Mouse (Mus musculus) thymus, postnatal 0 days (tissue): ENCODE measurements around the gene Cuta. TPM values are rescaled to one million over a fixed set of nuclear protein-coding genes. Genes with fewer than 3 reads are reported as not detected.
A peak's percentile ranks its signal among the peaks of the same experiment; 100 is the strongest.
"Not testable (repeated sequence)": the region's sequence is repeated elsewhere in the genome, so short reads cannot be mapped to it uniquely, and the experiment has no call there.

Experiments
- DNase-seq: peaks from one replicate; pipeline ENCODE4 v3.0.0-alpha.2; 2015; ENCODE audit warnings: low spot score
- polyA plus RNA-seq: library from polyadenylated mRNA; unstranded; fragments of >200 nt; fragmentation: Nextera tagmentation; extraction: Ambion mirVana; gene quantifications from 2 replicates; pipeline ENCODE4 v1.2.1, GENCODE M21; 2015

Gene Cuta
- polyA plus RNA-seq, 1 experiment from 2014 or later, result 237 TPM

DNA sequence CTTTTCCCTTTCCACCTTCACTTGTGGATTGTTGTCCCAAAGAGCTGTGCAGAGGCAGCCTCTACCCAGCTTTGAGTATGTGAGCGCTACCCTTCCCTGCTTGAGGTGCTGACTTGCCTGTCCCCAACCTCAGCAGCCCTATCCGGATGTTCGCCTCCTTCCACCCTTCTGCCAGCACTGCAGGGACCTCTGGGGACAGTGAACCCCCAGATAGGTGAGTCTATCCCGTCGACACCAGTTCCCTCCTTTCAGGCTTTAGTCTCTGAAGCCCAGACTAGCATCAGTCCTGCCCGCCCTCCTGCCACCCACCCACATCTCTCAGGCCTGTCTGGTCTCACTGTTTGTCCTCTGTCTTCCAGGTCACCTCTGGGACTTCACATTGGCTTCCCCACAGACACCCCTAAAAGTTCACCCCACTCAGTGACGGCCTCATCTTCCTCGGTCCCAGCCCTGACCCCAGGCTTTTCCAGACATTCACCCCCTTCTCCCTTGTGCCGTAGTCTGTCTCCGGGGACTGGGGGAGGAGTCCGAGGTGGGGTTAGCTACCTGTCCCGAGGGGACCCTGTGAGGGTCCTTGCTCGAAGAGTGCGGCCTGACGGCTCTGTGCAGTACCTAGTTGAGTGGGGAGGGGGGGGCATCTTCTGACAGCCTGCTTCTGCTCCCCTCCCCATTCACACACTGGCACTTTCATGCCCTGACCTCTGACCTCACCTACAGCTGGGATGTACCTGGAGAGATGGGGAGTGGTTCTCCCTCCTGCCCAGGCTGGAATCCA is 2.3 kb downstream of the Cuta start:
- no peak for DNase-seq

DNA sequence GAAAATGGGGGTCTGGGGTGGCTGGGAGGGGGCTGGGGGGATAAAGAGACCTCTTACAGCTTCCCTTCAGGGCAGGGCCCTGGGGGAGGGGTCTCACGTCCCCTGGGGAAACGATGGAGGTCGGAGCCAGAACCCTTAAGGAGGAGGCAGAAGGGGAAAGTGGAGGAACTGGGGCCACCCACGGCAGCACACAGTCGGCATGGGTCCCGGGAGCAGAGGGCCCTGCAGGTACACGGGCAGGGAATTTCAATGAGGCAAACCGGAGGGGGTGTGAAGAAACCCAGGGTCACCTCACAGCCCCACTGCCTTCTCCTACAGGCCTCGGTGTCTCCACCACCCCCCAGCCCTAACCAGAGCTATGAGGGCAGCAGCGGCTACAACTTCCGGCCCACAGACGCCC is 2.9 kb downstream of the Cuta start:
- no peak for DNase-seq

DNA sequence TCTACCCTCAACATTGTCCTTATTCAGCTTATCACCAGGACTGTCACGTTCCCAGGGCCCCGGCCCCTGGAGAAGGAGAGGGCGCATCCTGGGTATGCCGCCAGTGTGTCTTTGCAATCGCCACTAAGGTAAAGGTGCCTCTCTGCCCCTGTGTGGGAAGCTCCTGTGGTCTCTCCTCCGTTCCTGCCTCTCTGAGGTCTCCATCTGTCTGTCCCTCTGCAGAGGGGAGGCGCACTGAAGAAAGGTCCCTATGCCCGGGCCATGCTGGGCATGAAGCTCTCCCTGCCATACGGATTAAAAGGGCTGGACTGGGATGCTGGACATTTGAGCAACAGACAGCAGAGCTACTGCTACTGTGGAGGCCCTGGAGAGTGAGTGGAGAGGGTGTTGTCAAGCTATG is 4.3 kb downstream of the Cuta start:
- no peak for DNase-seq

DNA sequence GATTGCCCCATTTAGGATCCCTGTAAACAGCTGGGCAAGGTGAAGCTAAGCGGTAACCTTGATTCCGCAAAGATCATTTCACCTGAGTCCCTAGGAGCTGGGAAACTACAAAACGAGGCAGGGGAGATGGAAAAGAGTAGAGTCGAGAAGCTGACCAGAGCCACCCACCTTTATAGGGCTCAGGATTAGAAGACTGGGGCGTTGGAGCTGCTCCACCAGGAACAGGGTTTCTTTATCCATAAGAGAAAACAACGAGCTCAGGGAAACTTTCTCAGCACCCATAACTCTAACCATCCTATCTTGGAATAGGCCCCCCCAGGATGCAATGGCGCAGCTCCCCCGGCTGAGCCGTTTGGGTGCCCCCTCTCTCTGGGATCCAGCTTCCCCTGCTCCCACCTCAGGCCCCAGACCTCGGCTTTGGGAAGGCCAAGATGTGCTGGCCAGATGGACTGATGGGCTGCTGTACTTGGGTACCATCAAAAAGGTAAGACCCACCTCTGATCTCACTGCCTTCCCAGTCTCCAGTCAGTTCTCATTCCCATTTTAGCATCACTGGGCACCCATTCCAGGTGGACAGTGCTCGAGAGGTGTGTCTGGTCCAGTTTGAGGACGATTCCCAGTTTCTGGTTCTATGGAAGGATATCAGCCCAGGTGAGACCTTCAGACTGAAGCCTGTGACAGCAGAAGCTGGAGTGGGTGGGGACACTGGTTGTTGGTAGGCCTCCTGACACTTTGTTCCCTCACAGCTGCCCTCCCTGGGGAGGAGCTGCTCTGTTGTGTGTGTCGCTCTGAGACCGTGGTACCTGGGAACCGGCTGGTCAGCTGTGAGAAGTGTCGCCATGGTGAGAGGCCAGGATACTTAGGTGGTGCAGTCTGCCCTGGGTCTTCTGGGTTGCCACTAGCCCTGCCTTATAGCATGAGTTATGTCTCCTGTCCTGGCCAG is 5.2 kb downstream of the Cuta start:
- no peak for DNase-seq

DNA sequence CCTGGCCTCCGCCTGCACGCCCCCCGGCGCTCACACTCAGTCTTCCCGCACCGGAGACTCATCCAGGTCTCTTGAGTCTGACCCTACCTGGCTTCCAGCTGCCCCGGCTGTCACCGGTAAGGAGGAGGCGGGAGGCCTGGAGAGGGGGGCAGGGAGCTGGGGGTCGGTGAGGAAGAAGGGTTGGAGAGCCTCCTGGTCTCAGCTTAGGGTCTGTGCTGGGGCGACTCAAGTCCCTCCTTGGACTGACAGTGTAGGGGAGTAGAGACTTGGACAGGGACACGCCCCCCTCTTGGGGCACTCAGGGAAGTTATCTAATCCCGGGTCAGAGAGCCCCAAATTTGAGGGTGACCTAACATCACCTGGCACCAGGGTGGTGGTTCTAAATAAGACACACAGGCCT is 6.0 kb downstream of the Cuta start:
- DNase-seq, result no peak

DNA sequence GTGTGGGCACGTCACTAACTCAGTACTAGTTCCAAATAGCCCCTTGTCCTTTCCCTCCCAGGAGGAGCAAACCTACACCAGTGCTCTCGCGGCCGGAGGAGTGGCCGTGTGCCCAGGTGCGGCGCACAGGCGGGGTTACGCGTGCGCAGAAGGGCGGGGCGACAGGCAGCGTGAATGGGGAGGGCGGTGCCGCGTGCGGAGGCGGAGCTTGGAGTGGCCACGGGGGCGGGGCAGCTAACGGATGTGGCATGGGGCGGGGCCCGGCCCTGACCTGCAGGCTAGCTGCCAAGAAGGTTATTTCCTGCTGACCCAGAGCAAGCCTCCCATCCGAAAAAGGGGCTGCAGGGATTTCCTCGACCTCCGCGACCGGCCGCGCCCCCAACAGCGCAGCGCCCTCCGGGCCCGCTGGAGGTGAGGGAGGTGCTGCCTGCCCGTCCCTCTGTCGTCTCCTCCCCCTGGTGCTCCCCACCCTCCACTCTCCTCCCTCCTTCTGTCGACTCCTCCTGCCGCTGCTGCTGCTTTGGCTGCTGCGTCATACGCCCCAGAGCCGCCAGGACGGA is 6.5 kb downstream of the Cuta start, which contains the start of gene Phf1:
TSS of gene Phf1 (plus strand) at position 214 of the 560 bp plus-strand sequence.
- peak; percentile 93 for DNase-seq

DNA sequence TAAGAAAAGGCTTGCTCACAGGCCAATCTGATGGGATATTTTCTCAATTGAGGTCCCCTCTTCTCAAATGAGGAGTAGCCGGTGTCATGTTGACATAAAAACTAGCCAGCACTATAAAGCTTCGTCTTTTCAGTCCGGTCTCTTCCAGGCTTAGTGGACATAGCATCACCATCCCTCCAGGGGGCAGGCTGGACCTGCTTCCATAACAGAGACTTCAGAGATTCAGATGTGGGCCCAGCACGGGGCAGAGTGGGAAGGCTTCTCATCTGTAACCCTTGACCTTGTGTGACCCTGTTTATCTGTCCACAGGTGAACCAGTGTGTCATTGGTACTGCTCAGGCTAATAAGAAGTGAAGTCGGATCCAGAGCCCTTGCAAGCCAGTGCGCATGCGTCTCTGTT is 7.6 kb downstream of the Cuta start:
- not testable (repeated sequence) for DNase-seq

DNA sequence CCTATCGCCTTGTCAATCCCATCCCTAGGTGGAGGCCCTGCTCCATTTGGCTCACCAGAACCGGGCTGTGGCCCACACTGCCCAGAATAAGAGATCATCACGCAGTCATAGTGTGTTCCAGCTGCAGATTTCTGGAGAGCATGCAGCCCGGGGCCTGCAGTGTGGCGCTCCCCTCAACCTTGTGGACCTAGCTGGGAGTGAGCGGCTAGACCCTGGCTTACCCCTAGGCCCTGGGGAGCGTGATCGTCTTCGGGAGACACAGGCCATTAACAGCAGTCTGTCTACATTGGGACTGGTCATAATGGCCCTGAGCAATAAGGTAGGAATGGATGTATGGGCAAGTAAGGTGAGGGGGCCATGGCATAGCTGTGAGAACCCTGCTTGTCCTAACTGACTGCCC is 14.0 kb downstream of the Cuta start:
- DNase-seq, result not testable (repeated sequence)

DNA sequence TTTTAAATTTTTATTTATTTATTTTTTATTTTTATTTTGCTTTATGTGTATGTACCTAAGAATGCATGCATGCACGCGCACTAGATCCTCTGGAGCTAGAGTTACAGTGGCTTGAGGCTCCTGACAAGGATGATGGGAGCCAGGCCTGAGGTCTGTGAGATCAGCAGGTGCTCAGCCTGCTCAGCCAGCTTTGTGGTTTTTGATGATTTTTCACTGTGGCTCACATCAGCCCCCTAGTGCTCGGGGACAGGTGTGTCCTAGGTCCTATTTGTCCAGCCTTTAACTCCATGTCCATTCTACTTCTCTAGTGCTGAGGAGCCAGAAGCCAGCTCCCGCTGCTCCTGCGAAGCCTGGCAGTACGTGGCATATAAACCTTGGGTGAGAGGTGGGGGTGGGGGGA is 17.0 kb downstream of the Cuta start:
- DNase-seq, result not testable (repeated sequence)

DNA sequence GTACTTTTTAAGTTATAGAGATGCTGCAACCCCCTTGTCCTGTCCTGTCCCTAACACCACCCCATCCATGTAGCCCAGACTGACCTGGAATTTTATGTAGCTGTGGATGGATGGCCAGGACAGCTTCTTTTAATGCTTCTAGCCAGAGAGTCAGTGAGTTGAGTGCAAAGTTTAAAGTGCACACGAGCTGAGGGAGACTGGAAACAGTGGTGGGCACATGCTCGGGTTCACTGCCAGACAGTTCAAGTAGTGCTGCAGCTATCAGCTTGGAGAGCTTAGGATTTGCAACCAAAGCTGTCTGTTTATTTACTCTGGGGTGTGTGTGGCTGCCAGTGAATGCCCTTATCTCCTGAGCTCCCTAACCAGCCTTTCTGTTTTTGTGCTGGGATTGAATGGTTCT is 19.9 kb downstream of the Cuta start:
- not testable (repeated sequence) for DNase-seq

DNA sequence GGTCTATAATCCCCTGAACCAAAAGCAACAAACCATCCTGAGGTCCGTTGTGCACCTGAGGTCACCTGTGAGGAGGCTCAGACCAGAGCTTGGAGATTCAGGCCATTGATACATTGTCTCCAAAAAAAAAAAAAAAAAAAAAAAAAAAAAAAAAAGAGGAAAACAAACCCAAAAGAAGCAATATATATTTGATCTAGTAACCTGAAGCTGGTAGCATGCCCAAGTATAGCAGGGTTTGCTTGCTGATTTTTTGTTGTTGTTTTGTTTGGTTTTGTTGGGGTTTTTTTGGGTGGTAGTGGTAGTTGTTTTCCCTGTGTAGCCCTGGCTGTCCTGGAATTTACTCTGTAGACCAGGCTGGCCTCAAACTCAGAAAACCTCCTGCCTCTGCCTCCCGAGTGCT is 21.0 kb downstream of the Cuta start:
- DNase-seq, result no peak

DNA sequence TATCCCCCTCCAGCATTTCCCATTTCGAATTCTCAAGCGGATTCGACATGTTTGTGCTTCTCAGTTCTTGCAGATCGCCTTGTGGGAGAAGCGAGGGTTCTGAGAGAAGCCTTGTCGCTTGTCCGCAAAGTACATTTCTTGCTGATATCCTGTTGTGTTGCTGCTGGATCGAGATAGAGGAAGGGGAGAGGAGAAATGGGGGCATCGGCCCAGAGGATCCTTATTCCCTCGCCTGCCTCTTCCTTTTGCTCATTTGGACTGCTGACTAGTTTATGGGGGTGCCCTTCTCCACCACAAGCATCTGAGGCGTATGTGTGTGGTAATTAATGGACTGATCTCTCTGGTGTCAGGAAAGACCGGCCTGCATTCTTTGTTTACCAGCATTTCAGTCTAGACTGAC is 21.8 kb downstream of the Cuta start:
- DNase-seq, result peak; percentile 29

DNA sequence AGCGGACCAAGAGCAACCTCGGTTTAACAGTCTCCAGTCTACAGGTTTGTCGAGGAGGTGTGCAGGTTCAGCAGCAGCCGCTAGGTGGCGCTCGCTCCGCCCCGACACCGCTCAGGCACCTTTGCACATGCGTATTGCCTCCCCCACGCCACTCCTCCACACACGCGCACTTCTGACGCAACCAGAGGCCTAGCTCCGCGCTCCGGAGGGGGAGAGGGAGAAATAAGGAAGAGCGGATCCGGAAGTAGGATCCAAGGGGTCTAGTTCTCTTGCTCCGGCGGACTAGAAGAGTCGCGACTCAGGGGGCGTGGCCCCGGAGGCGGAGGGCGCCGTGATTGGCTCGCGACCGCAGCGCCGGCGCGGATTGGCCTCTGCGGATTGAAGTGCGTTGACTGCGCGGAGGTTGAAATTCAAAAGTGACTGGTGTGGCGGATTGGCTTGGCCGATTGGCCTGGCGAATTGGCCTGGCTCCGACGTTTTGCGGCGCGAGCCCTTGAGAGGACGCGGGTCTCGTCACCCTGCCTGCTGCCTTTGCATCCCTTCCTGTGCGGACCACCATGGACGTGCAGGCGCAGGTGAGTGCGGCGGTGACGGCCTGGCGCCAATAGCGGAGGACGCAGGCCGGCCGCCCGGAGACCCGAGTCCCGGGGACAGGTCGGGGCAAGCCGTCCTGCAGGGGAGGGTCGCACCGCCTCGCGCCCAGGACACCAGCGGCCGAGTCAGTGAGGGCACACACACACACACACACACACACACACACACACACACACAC is 22.5 kb downstream of the Cuta start, which contains the start of gene Kifc5b:
TSS of gene Kifc5b (plus strand) at position 381 of the 772 bp plus-strand sequence.
- peak; percentile 100 for DNase-seq

DNA sequence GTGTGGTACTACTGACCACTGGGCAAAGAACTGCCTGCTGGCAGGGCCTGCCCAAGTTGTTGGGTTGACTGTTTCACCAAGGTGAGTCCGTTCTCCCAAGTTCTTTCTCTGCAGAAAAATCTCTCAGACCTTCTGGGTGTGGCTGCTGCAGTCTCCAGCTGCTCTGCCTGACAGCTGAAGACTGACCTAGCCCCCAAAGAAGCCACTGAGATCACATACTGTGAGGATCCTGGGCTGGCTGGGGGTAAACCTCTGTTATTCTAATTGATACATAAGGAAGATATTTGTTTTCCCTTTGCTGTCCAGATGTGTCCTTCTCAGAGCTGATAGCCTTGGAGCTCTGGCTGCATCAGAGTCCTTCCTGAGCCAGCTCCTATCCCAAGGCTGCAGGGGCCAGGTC is 24.1 kb downstream of the Cuta start:
- no peak for DNase-seq

DNA sequence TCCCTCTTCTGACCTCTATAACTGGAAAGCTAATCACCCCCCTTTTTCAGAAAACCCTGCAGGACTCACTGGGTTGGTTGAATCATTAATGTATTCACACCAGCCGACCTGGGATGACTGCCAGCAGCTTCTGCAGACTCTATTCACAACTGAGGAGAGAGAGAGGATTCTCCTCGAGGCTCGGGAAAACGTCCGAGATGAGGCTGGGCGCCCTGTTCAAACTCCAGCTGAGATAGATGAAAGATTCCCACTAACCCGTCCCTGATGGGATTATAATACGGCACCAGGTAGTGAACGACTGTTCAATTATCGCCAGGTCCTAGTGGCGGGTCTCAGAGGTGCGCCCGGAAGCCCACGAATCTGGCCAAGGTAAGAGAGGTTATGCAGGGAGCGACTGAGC is 31.9 kb downstream of the Cuta start:
- DNase-seq, result not testable (repeated sequence)

DNA sequence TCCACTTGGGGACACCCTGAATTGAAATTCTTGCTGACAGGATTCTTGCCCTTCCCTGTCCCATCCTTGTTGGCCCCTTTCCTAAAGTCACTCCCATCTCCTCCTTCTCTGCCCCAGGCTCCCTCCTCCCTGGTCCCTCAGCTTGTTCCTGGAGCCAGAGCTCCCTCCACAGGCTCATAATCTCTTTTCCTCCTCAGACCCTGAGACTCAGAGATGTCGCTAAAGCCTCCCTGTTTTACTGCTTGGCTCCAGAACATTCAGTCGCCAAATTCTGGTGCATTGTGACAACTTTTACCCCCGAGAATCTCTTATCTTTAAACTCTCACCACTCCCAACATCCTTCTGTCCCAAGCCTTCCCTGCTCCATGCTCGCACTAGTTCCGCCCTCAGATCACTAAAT is 35.0 kb downstream of the Cuta start:
- DNase-seq, result no peak

DNA sequence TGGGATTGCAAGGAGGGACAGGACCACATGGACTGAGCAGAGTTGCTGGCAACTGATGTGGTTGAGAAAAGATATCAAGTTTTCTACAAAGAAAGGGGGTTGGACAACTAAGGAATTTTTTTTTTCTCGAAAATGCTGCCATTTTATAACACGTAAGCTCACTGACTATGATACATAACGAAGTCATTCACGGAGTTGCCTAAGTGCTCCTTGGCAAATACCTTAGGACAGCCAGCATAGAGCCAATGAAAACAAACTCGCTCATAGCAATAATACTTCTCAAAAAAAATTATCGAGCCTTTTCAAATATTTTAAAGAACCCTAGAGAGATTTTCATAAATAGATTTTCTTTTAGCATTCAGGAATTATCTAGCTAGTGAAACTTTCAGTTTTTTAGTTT is 38.5 kb downstream of the Cuta start:
- DNase-seq, result no peak

DNA sequence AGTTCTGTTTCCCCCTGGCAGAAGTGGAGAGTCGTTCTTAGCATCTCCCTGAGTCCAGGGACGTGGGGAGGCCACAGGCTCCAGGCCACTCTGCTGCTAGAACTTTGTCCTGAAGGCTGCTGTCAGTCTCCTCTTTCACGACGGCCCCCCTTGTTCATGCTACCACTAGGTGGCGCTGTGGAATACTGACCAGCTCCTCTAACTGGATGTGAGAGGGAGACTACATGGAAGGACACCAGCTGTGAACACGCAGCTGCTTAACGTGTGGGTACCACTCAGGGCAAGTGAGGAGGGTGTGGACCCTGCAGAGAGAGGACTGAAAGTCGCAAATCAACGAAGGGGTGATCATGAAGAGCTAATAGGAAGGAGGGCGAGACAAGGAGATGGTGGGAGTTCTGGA is 43.8 kb downstream of the Cuta start:
- DNase-seq, result peak; percentile 64

DNA sequence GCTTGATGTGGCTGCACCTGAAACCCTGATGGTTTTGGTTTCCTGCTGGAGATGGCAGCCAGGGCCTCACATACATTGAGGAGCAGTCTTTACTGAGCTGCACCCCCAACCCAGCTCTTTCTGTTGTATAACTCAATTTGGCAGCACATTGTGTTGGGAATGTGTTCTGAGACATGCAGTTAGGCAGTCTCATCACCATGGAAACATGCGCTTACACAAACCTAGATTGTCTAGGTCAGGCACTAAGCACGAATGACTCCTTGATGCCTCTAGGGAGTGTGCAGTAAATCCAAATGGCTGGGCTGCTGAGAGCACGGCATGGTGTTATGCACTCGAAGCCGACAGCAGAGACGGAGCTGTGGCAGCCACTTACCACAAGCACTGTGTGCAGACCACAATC is 45.0 kb downstream of the Cuta start:
- DNase-seq, result peak; percentile 28

DNA sequence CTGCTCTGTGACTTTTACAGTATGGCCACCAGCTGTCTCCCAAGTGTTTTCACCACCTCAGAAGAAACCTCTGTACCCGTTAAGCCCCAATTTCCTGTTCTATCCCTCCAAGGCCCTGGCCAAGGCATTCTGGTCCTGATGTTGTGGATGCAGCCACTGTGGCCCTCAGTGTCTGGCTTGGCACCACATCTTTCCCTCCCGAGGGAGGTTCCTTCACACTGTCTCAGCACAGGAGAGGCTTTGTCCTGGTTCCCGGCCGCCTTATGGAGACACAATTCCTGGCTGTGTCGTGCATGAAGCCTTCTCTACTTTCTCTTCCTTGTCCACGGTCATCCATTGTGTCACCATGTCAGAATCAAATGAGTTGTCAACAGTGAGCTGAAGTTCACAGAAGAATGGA is 45.9 kb downstream of the Cuta start:
- no peak for DNase-seq
